Mouse (Mus musculus) liver (tissue): ENCODE results near the gene Pym1.

Experiments used
- DNase-seq: peaks from one replicate; pipeline ENCODE4 v3.0.0-alpha.2; 2020; ENCODE audit warnings: mixed read lengths

The Pym1 gene

GRCm38 (mm10) chr10:128745946-128746613 lies 1.6 kb upstream of the Pym1 start:
- DNase-seq = no peak

DNA sequence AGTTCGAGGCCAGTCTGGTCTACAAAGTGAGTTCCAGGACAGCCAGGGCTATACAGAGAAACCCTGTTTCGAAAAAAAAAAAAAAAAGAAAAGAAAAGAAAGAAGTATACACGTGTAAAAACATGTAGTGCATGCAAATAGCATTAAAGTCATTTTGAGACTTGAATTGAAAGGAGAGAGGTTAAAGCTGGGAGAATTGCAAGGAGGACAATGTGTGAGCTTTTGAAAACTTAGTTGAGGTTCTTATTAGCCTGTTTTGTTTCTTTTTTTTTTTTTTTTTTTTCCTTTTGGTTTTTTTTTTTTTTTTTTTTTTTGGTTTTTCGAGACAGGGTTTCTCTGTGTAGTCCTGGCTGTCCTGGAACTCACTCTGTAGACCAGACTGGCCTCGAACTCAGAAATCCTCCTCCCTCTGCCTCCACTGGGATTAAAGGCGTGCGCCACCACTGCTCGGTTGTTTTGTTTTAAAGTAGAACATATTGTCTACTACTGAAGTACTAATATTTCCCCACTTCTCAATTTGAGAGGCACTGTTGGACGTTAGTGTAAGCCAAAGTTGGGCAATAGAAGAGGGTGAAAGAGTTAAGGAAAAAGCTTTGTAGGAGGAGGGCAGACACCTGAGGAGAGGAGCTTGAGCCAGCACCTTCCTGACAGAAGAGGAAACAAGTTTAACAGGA lies 580 bp upstream of the Pym1 start:
- DNase-seq = no peak

DNA sequence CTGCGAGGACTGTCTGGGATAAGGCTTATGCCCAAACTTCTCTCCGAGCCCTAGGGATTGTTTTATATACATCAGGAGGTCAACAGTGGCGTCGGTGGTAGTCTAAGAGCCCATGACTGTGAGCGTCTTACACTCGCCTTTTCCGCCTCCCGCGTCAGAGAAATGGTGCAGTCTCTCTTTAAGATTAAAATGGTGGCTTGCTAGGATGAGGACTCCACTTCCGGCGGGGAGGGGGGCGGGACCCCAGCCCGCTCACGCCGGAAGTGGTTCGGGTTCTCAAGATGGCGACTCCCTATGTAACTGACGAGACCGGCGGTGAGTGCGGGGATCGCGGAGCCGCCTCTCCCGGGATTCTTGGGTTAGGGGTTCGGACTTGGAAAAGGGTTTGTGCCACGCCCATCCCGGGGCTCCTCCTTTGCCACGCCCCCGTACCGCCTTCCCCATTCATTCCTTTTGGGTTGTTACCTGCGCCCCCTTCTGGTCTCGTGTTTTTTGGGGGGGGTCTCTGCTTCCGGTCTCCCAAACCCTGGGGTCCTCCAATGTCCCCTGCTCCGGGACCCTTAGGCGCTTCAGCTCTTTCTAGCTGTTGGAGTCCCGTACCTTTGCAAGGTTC lies 669 bp downstream of the Pym1 start:
- peak; percentile 87 for DNase-seq

DNA sequence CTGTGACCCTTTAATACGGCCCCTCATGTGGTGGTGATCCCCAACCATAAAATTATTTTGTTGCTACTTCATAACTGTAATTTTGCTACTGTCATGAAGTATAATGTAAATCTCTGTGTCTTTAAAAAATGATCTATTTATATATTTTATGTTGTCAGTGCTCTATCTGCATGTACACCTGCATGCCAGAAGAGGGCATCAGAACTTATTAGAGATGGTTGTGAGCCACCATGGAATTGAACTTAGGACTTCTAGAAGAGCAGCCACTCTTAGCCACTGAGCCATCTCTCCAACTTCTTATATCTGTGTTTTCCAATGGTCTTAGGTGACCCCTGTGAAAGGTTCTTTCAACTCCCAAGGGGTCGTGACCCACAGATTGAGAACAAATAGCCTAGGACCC lies 25.2 kb downstream of the Pym1 start:
- DNase-seq = no peak

DNA sequence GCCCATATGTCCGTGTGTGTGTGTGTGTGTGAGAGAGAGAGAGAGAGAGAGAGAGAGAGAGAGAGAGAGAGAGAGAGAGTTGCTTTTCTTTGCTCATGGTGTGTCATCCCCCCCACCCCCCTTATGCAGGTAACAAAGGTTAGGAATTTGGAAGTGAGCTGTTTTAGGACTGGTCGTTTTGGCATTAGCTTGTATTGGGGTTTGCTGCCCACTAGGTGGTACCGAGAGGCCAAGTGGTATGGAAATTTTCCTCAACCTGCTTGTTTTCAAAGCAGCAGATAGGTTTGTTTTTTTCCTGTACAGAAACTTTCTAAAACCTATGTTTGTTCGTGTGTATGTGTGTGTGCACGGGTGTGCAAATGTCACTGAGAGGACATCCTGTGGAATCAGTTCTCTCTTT lies 26.0 kb downstream of the Pym1 start:
- no peak for DNase-seq

DNA sequence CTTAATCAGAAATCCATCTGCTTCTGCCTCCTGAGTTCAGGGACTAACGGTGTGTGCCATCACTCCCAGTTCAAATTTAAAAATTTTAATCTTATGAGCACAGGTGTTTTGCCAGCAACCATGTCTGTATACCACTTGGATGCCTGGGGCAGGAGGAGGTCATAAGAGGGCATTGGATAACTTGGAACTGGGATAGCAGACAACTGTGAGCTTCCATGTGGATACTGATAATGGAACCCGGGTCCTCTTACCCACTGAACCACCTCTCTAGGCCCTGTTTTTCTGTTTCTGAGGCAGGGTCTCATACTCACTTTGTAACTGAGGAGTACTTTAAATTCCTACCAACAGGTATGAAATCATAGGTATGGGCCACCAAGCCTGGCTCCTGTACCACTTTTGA lies 30.8 kb downstream of the Pym1 start:
- DNase-seq = no peak

DNA sequence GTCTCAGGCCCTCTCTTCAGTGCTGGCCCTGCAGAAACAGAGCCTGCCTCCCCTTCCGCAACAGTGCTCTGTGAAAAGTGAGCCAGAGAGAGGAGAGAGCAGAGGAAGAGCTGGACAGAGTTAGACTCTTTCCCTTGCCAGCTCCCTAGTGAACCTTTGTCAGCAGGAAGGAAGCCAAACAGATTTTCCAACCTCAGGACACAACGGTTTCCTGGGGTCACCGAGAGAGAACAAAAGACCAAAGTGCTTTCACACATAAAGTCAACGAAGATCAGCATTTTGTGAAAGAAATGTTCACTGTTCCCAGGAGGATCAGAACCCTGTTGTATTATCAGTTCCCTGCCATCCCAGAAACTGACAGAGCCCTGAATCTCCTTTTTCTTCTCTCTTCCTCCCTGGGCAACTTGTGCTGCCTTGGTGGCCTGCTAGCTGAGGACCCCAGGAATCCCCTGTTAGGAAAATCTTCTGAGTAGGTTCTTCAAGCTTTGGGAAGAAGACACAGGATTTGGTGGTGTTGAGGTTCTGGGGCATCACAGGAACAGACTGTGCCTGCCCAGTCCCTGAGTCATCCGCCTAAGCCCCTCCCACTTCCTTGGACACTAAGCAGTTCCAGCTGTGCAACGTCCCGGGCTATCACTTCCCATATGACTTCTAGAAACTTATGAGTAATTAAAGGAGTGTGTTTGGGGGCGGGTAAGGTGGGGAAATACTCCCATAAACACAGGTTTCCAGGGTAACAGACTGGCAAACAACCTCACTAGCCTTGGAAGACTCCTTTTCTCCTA lies 31.5 kb downstream of the Pym1 start:
- DNase-seq = peak; percentile 60

DNA sequence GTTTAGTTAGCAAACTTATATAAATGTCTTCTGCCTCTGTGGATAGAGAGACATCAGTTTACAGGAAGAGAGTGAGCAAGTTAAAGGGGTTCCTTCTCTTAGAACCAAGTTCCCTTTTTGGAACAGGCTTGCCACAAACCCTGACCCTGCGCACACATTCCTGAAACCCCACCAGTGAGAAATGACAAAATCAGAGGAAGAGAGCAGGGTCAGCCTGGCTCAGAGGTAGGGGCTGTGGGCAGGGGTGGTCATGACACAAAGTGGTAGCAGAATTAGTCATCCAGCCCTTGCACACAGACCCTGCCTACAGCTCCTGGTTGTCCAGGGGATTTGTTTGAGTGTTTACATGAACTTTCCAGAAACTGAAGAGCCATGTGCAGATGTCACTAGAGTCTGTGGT lies 32.5 kb downstream of the Pym1 start:
- no peak for DNase-seq

DNA sequence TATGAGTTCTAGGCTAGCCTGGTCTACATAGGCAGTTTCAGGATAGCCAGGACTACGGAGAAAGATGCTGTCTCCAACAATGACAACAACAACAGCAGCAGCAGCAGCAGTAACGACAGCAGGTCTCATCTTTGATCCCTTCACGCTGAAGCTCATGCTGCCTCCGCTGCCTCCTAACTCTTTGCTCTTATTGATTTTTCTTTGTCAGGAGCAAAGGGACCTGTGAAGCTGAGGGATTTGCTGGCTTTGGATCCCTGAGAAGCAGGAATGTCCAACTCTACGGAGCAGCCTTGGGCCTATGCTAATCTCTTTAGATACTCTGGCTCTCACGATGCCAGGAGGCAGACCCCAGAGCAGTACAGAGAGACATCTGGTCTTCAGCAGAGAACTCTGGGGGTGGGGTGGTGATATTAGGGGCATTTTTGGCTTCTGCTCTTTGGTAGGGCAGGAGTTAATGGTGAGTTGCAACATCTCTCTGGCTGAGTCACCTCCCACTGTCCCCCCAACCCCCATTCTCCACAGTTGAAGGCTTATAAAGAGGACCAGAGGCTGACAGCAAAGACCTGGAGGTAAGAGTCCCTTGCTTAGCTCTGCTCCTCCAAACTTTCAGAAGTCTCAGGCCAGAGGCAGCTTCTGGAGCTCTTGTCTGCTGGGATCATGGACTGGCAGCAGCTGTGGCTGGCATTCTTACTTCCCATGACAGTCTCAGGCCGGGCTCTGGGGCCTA lies 42.9 kb downstream of the Pym1 start, which contains the start of gene Mmp19:
Mmp19 (plus strand) TSS at position 513 of the 727 bp plus-strand sequence.
- peak; percentile 35 for DNase-seq

GRCm38 (mm10) chr10:128792041-128792440 lies 44.4 kb downstream of the Pym1 start:
- DNase-seq = no peak

- no peak for DNase-seq
Observed at GRCm38 (mm10) chr10:128793258-128793657, 45.6 kb downstream of the Pym1 start.

- no peak for DNase-seq
Observed at GRCm38 (mm10) chr10:128794391-128794790, 46.7 kb downstream of the Pym1 start.

DNA sequence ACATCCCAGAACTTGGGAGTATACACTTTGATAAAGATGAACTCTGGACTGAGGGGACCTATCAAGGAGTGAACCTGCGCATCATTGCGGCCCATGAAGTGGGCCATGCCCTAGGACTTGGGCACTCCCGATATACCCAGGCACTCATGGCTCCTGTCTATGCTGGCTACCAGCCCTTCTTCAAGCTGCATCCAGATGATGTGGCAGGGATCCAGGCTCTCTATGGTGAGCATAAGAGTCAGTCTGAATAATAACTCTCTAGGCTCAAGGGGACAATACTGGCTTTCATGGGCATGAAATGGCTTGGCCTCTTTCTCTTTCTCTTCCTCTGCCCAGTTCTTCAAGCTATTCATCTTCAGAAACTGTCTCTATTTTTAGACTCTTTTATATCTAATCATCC lies 47.9 kb downstream of the Pym1 start:
- no peak for DNase-seq

DNA sequence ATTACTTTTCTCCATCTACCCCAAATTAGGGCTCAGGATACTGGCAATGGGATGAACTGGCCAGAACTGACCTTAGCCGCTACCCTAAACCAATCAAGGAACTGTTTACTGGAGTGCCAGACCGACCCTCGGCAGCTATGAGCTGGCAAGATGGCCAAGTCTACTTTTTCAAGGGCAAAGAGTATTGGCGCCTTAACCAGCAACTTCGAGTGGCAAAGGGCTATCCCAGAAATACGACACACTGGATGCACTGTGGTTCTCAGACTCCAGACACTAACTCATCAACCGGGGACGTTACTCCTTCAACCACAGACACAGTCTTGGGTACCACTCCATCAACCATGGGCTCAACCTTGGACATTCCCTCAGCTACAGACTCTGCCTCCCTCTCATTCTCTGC lies 51.0 kb downstream of the Pym1 start:
- no peak for DNase-seq

GRCm38 (mm10) chr10:128801981-128802495 lies 54.3 kb downstream of the Pym1 start:
- no peak for DNase-seq

DNA sequence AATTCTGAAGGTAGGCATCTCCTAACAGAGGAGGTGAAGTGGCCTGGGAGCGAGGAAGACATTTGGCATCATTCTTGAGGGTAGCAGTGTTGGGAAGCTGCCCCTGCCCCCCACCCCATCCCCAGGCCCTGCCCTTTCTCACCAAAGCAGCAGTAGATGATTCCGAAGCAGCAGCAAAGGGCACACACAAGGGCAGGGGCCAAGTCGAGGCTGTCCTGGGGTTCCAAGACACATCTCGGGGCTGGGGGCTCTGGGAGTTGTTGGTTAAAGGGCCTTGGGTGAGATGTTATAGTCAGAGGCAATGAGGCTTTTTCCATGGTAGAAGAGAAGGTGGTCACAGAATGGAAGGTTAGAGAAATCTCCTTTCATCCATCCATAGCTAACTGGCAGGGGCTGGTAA lies 55.3 kb downstream of the Pym1 start:
- no peak for DNase-seq

GRCm38 (mm10) chr10:128803361-128803760 lies 55.7 kb downstream of the Pym1 start:
- no peak for DNase-seq

- peak; percentile 23 for DNase-seq
Observed at GRCm38 (mm10) chr10:128803771-128804270, 56.1 kb downstream of the Pym1 start, which contains the start of gene Dnajc14. Gene Dnajc14 (plus strand): TSS chr10:128804062.

GRCm38 (mm10) chr10:128804271-128805091 lies 56.8 kb downstream of the Pym1 start, which contains the start of gene Tmem198b:
Gene Tmem198b (minus strand): TSS chr10:128804370.
- DNase-seq = peak; percentile 68

GRCm38 (mm10) chr10:128805092-128806000 lies 57.7 kb downstream of the Pym1 start:
- DNase-seq = peak; percentile 98
